Mouse (Mus musculus) MEL (cell line): ENCODE measurements around the gene Celsr2.

Experiments
- BHLHE40 ChIP-seq: IDR thresholded peaks from 2 replicates; pipeline ENCODE4 v1.6.1; 2012; ENCODE audit warnings: low read depth, mild to moderate bottlenecking, inconsistent platforms, low read length, improper control_type of control experiment, borderline replicate concordance
- CTCF ChIP-seq, 3 experiments: IDR thresholded peaks in 2 of 3; conservative IDR thresholded peaks in 1 of 3; 2 replicates each; pipeline ENCODE4 v1.5.1; 2011 to 2012; ENCODE audit warnings: low read length in 3 of 3, low read depth in 2 of 3, mild to moderate bottlenecking in 2 of 3, improper control_type of control experiment in 1 of 3, inconsistent platforms in 1 of 3, mixed read lengths in 1 of 3, moderate library complexity in 1 of 3; ENCODE audit not compliant: control insufficient read depth in 1 of 3, insufficient read depth in 1 of 3, poor library complexity in 1 of 3, severe bottlenecking in 1 of 3
- HCFC1 ChIP-seq: IDR thresholded peaks from 2 replicates; pipeline ENCODE4 v1.6.1; 2012; ENCODE audit warnings: low read depth, mild to moderate bottlenecking, inconsistent platforms, low read length, improper control_type of control experiment, moderate library complexity
- JUND ChIP-seq: IDR thresholded peaks from 2 replicates; pipeline ENCODE4 v1.6.1; 2011; ENCODE audit warnings: low read depth, mild to moderate bottlenecking, improper control_type of control experiment, low read length
- MAFK ChIP-seq: IDR thresholded peaks from 2 replicates; pipeline ENCODE4 v1.6.1; 2011; ENCODE audit warnings: low read depth, mild to moderate bottlenecking, low read length, improper control_type of control experiment, borderline replicate concordance
- MAX ChIP-seq: IDR thresholded peaks from 2 replicates; pipeline ENCODE4 v1.6.1; 2011; ENCODE audit warnings: low read length, improper control_type of control experiment
- MAZ ChIP-seq: IDR thresholded peaks from 2 replicates; pipeline ENCODE4 v1.6.1; 2012; ENCODE audit warnings: low read depth, mild to moderate bottlenecking, inconsistent platforms, low read length, improper control_type of control experiment
- POLR2A ChIP-seq, 2 experiments: IDR thresholded peaks; 2 replicates each; pipeline ENCODE4 v1.6.1; 2011 to 2012; ENCODE audit warnings: low read length in 2 of 2, mild to moderate bottlenecking in 2 of 2, control low read depth in 1 of 2, improper control_type of control experiment in 1 of 2, low read depth in 1 of 2, moderate library complexity in 1 of 2; ENCODE audit not compliant: control insufficient read depth in 1 of 2, insufficient read depth in 1 of 2, poor library complexity in 1 of 2
- SMC3 ChIP-seq: IDR thresholded peaks from 2 replicates; pipeline ENCODE4 v1.6.1; 2011; ENCODE audit warnings: low read depth, low read length, improper control_type of control experiment
- TBP ChIP-seq: IDR thresholded peaks from 2 replicates; pipeline ENCODE4 v1.8.0; 2011; ENCODE audit warnings: low read depth, low read length, improper control_type of control experiment
- ZMIZ1 ChIP-seq: IDR thresholded peaks from 2 replicates; pipeline ENCODE4 v1.6.1; 2012; ENCODE audit warnings: low read depth, mild to moderate bottlenecking, inconsistent platforms, low read length, improper control_type of control experiment, moderate library complexity
- ZNF384 ChIP-seq: IDR thresholded peaks from 2 replicates; pipeline ENCODE4 v1.6.1; 2012; ENCODE audit warnings: low read depth, mild to moderate bottlenecking, inconsistent platforms, low read length, improper control_type of control experiment

GRCm38 (mm10) chr3:108435701-108436379 is 20.5 kb upstream of the Celsr2 start:
- TF ChIP-seq MAFK (no peak), TBP (no peak), POLR2A (IDR thresholded peaks at IDR 0.05; ENCODE audit: control insufficient read depth in 1 of 2, insufficient read depth in 1 of 2, low read depth in 1 of 2, low read length in 2 of 2, poor library complexity in 1 of 2) (no peak), BHLHE40 (no peak), CTCF (IDR thresholded peaks at IDR 0.05 in 2 of 3, conservative IDR thresholded peaks at IDR 0.05 in 1 of 3; ENCODE audit: control insufficient read depth in 1 of 3, insufficient read depth in 1 of 3, low read depth in 2 of 3, low read length in 3 of 3, poor library complexity in 1 of 3, severe bottlenecking in 1 of 3) (no peak), MAZ (no peak), JUND (no peak), HCFC1 (no peak), ZMIZ1 (no peak), ZNF384 (no peak), MAX (no peak), SMC3 (no peak)
